In the genomic region with DNA sequence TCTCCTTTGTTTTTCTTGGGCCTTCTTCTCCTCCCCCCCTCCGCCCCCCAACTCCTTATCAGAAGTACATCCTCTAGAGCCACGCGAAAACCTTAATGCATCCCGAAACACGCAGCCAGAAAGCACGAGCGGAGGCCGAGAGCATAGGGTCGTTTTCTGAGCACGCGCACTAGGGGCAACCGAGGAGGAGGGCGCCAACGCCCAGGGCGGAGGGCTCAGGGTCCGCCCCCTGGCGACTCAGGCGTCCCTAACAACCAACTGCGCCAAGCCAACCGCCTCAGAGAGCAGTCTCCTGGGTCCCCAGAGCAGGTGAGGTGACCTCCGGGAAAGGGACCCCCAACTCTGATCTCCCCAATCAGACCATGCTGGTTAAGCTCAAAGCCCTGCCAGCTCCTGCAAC, we compare ENCODE assay signal across 8 mouse cellular contexts. TPM values are rescaled to one million over a fixed set of nuclear protein-coding genes. Genes with fewer than 3 reads are reported as not detected.
DNase-seq lines count a peak whose midpoint lies in the region; ATAC-seq and TF ChIP-seq lines count a peak whose summit lies in the region.

A gene (plus strand): TSS at position 172 of the 400 bp plus-strand sequence.

- H3K27me3 ChIP-seq in forebrain, postnatal 0 days (ENCODE audit: insufficient read depth, low read length), result no peaks in the 10 kb centered on the region
- peaks cover 25% of the 10 kb centered on the region; the same call in 1 of the 2 replicates for H3K27me3 ChIP-seq in lung, embryonic 15.5 days
- H3K27me3 ChIP-seq in stomach, embryonic 15.5 days (replicated peaks), result peaks cover 3% of the 10 kb centered on the region; the same call in 1 of the 2 replicates

- TF ChIP-seq CTCF in lung, adult 2 months (IDR thresholded peaks at IDR 0.05; ENCODE audit: insufficient read depth, low read length), result no peak
- TF ChIP-seq CTCF in forebrain, postnatal 0 days (IDR thresholded peaks at IDR 0.05; ENCODE audit: low read depth), result peak; percentile 31; the same call in 1 of the 2 replicates

- TF ChIP-seq POLR2A in lung, adult 2 months (IDR thresholded peaks at IDR 0.05; ENCODE audit: borderline replicate concordance, extremely low read depth, low read depth, low read length), result no peak

- no peaks in the 10 kb centered on the region for H3K9me3 ChIP-seq in forebrain, postnatal 0 days (ENCODE audit: low read length)
- H3K9me3 ChIP-seq in lung, embryonic 15.5 days, result no peaks in the 10 kb centered on the region
- H3K9me3 ChIP-seq in stomach, embryonic 15.5 days, result no peaks in the 10 kb centered on the region

- 3% methylated on average over 21 of the region's 21 CpGs for WGBS in lung, adult 2 months
- under 1% methylated on average over 21 of the region's 21 CpGs for WGBS in forebrain, postnatal 0 days
- whole genome bisulfite sequencing in lung, embryonic 15.5 days, result under 1% methylated on average over 21 of the region's 21 CpGs
- WGBS in stomach, embryonic 15.5 days, result under 1% methylated on average over 21 of the region's 21 CpGs

- H3K4me2 ChIP-seq in forebrain, postnatal 0 days (ENCODE audit: low read depth), result peak within 1 kb of the TSS; percentile 71
- H3K4me2 ChIP-seq in lung, embryonic 15.5 days, result peak within 1 kb of the TSS; percentile 75
- peak within 1 kb of the TSS; percentile 68 for H3K4me2 ChIP-seq in stomach, embryonic 15.5 days

- H3K9ac ChIP-seq in forebrain, postnatal 0 days, result peak within 1 kb of the TSS; percentile 53
- peak within 1 kb of the TSS; percentile 37 for H3K9ac ChIP-seq in lung, embryonic 15.5 days
- H3K9ac ChIP-seq in stomach, embryonic 15.5 days, result no peak within 1 kb of the TSS

- H3K27ac ChIP-seq in forebrain, postnatal 0 days (ENCODE audit: low read depth, low read length), result no peak within 1 kb of the TSS
- H3K27ac ChIP-seq in lung, embryonic 15.5 days, result no peak within 1 kb of the TSS
- H3K27ac ChIP-seq in stomach, embryonic 15.5 days, result no peak within 1 kb of the TSS

- peaks cover 15% of the 10 kb centered on the region; the same call in 1 of the 2 replicates for H3K36me3 ChIP-seq in forebrain, postnatal 0 days (ENCODE audit: insufficient read depth)
- 0 out of 2 replicates have a peak, but pooled peaks cover 4% of the 10 kb centered on the region for H3K36me3 ChIP-seq in lung, embryonic 15.5 days
- H3K36me3 ChIP-seq in stomach, embryonic 15.5 days, result peaks cover 4% of the 10 kb centered on the region; the same call in 1 of the 2 replicates

- ATAC-seq in forebrain, postnatal 0 days, result peak; percentile 88
- peak; percentile 64; the same call in 1 of the 2 replicates for ATAC-seq in lung, embryonic 15.5 days (ENCODE audit: borderline replicate concordance, extremely low read depth, low FRiP score, low TSS enrichment)
- ATAC-seq in stomach, embryonic 15.5 days (ENCODE audit: insufficient read depth, low FRiP score, low read depth), result peak; percentile 66

- no peak within 1 kb of the TSS for H3K4me3 ChIP-seq in lung, adult 2 months (replicated peaks; ENCODE audit: extremely low read depth, low read depth, low read length)
- H3K4me3 ChIP-seq in forebrain, postnatal 0 days (ENCODE audit: low read depth, low read length), result peak within 1 kb of the TSS; percentile 38
- H3K4me3 ChIP-seq in lung, embryonic 15.5 days, result peak within 1 kb of the TSS; percentile 35
- peak within 1 kb of the TSS; percentile 35 for H3K4me3 ChIP-seq in stomach, embryonic 15.5 days (replicated peaks)

- no peak for DNase-seq in lung, adult 2 months
- no peak for DNase-seq in lung, postnatal 25 days (ENCODE audit: low spot score)
- peak; percentile 81 for DNase-seq in forebrain, postnatal 0 days
- no peak for DNase-seq in cerebellum, postnatal 36 days
- DNase-seq in left cerebral cortex, adult 8-10 months (ENCODE audit: low spot score in 2 of 2), result no peak
- no peak for DNase-seq in adrenal gland, postnatal 4 days (ENCODE audit: low spot score in 2 of 2)

- no peaks in the 10 kb centered on the region for H3K4me1 ChIP-seq in lung, adult 2 months (ENCODE audit: control insufficient read depth, insufficient read depth, low read length)
- H3K4me1 ChIP-seq in forebrain, postnatal 0 days (ENCODE audit: insufficient read depth), result peaks cover 12% of the 10 kb centered on the region; the same call in 1 of the 2 replicates
- peaks cover 12% of the 10 kb centered on the region; the same call in 1 of the 2 replicates for H3K4me1 ChIP-seq in lung, embryonic 15.5 days
- H3K4me1 ChIP-seq in stomach, embryonic 15.5 days, result peaks cover 12% of the 10 kb centered on the region; the same call in 1 of the 2 replicates

RNA-seq across cellular contexts. Expression of the gene that starts here (rescaled TPM):
- 10.8 and 11.0 TPM in 2 replicates for polyA plus RNA-seq in lung, adult 2 months (2012; rRNA removed)
- total RNA-seq in forebrain, postnatal 0 days (2014; rRNA removed), result 1.0 and 1.4 TPM in 2 replicates
- polyA plus RNA-seq in forebrain, postnatal 0 days (2015; fragmentation: Nextera tagmentation; extraction: Ambion mirVana), result 4.7 and 5.7 TPM in 2 replicates
- 0.82 and 0.94 TPM in 2 replicates for polyA plus RNA-seq in lung, embryonic 15.5 days (2015; fragmentation: Nextera tagmentation; extraction: Ambion mirVana)
- 0.12 and 0.36 TPM in 2 replicates for polyA plus RNA-seq in stomach, embryonic 15.5 days (2015; fragmentation: Nextera tagmentation; extraction: Ambion mirVana)
- 1 to 10 TPM; 1.3 to 1.7 (median 1.4) TPM for total RNA-seq in left cerebral cortex, adult 8-10 months (2022)
- not detected for total RNA-seq in adrenal gland, postnatal 4 days (2021)

Comparison
In these comparisons a context has a peak if more than half of its experiments do, and no peak if none do; other contexts are left out.
1. Peak in ATAC-seq, H3K4me3 ChIP-seq, H3K9ac ChIP-seq and H3K4me2 ChIP-seq in lung, embryonic 15.5 days; RNA of the gene not detected or under 1 TPM.
2. Peak in ATAC-seq, H3K4me3 ChIP-seq and H3K4me2 ChIP-seq in stomach, embryonic 15.5 days; RNA of the gene not detected or under 1 TPM.